Mouse (Mus musculus): ENCODE results near the gene Slc2a1.

Slc2a1 gene

GRCm38 (mm10) chr4:119108495-119109408 lies at the start of gene Slc2a1:
Gene Slc2a1, plus strand, starts transcription at chr4:119108711.
- DNase-seq (ENCODE audit: low spot score in 2 of 2) = peak; percentile 86 to 93

DNA sequence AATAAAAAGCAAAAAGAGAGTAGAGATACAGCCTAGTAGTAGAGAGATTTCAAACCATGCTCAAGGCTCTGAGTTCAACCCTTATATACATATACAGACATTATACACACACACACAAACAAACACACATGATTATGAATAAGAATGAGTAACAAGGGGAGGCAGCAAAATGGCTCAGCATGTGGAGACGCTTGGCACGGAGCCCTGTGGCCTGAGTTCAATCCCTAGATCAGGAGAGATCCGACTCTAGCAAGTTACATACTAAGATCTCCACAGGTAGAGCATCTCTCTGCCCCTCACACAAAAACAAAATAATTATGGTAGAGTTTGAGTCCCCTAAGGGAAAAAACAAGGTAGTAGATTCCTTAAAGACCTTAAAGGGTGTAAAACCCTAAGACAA lies 41.7 kb upstream of the Slc2a1 start:
- DNase-seq (ENCODE audit: low spot score in 2 of 2) = no peak

GRCm38 (mm10) chr4:119067204-119067603 lies 41.3 kb upstream of the Slc2a1 start:
- DNase-seq (ENCODE audit: low spot score in 2 of 2) = no peak

DNA sequence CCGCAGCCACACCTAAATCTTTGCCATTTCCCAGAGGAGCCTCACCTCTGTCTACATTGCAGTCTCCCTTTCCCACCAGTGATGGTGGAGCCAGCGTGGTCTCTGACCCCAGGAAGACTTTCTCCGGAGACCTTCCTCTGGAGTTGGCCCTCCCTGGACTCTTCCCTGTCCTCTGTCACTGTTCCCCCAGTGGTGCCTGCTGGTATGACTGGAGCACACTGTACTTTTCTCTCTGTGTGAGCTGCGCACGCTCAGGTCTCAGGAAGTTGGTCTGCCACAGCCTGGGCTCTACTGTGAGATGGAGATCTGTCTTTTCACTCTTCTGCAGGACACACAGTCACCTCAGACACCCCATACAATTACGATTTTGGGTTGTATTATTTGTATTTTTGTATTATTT lies 39.6 kb upstream of the Slc2a1 start:
- no peak for DNase-seq (ENCODE audit: low spot score in 2 of 2)

GRCm38 (mm10) chr4:119070181-119070580 lies 38.3 kb upstream of the Slc2a1 start:
- no peak for DNase-seq (ENCODE audit: low spot score in 2 of 2)

GRCm38 (mm10) chr4:119070959-119071647 lies 37.4 kb upstream of the Slc2a1 start:
- DNase-seq (ENCODE audit: low spot score in 2 of 2) = no peak

GRCm38 (mm10) chr4:119071648-119072362 lies 36.7 kb upstream of the Slc2a1 start:
- DNase-seq (ENCODE audit: low spot score in 2 of 2) = no peak

- no peak for DNase-seq (ENCODE audit: low spot score in 2 of 2)
Measured at GRCm38 (mm10) chr4:119072363-119072940, 36.1 kb upstream of the Slc2a1 start.

- no peak for DNase-seq (ENCODE audit: low spot score in 2 of 2)
Measured at GRCm38 (mm10) chr4:119072941-119073451, 35.5 kb upstream of the Slc2a1 start.

DNA sequence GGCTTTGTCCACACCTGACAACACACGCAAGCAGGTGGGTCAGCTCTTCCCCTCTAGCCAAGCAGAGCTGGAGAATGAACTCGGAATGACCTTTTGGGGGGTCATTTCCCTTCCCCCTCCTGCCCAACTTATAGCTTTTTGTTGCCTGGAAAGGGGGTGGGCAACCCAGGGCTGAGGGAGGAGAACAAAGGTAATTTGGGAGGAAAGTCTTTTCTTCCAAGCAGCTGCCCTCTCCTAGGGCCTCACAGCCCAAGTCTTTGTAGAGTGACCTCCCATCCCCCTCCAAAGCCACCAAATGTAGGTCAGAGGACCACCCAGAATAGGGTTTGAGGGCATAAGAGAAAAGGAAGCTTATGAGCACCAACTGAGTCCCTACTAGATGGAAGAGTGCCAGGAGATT lies 34.9 kb upstream of the Slc2a1 start:
- DNase-seq (ENCODE audit: low spot score in 2 of 2) = no peak

GRCm38 (mm10) chr4:119074596-119074995 lies 33.9 kb upstream of the Slc2a1 start:
- DNase-seq (ENCODE audit: low spot score in 2 of 2) = no peak

DNA sequence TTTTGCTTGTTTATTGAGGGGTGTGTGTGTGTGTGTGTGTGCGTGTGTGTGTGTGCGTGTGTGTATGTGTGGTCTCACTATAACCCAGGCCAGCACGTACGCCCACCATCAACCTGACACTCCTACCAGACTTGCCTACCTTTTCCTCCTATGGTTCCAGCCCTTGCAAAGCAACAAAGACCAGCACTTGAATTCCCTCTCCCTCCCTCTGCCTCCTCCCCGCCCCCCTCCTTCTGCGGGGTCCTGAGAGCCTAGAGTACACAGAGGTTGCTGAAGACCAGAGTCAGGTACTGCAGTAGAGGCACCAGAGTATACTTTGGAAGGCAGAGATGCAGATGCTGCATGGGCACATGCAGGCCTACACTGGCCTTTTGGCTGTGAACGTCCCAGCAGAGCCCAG lies 33.2 kb upstream of the Slc2a1 start:
- no peak for DNase-seq (ENCODE audit: low spot score in 2 of 2)

- DNase-seq (ENCODE audit: low spot score in 2 of 2) = no peak
Measured at GRCm38 (mm10) chr4:119076336-119076735, 32.2 kb upstream of the Slc2a1 start.

GRCm38 (mm10) chr4:119077084-119077682 lies 31.3 kb upstream of the Slc2a1 start:
- DNase-seq (ENCODE audit: low spot score in 2 of 2) = no peak

DNA sequence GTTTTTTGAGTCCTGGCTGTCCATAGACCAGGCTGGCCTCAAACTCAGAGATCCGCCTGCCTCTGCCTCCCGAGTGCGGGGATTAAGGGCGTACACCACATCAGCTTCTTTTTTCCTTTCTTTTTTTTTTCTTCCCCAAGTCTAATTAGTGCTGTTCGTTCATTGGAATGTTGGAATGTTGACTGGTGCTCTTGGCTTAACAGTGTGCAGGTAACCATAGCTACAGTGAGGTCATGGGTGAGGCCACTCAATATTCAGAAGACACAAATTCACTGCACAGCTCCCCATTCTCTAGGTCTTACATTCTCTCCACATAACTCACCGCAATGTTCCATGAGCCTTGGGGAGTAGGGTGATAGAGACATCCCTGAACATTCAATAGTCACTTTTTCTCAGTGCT lies 28.6 kb upstream of the Slc2a1 start:
- DNase-seq (ENCODE audit: low spot score in 2 of 2) = no peak

GRCm38 (mm10) chr4:119082740-119083231 lies 25.7 kb upstream of the Slc2a1 start:
- DNase-seq (ENCODE audit: low spot score in 2 of 2) = no peak

DNA sequence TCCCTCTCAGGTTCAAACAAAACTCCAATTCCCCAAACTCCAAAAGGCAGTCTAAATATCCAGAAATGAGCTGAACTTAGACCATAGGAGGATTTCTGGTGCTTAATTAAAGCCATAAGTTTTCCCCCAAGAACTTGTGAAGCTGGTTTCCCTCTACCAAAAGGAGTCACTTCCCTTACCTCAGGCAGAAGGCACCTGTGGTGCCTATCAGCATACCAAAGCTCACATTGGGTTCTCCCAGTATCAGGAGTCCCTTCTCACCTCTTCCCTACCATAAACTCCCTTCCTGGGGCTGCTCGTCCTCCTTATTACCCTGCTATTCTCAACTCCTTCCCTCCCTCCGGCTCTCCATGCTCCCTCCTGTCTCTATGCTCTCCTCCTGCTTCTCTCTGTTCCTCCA lies 20.1 kb upstream of the Slc2a1 start:
- DNase-seq (ENCODE audit: low spot score in 2 of 2) = no peak

DNA sequence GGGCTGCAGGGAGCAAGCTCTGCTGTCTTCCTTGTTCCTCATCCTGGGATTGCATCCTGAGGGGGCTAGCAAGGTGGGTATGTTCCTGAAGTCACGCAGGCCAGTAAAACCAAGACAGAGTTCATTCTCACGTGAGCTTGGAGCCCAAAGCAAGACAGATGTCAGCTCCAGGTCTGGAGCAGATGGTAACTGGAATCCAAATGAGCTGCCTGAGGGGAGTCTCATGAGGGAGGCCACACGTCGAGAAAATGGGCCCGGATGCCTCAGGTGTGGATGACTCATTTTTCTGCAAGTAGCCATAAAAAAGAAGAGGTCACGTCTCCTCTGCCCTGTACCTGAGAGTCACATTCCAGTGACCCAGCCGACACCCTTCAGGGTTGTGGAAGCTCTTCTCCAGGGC lies 14.6 kb upstream of the Slc2a1 start:
- no peak for DNase-seq (ENCODE audit: low spot score in 2 of 2)

GRCm38 (mm10) chr4:119094987-119095386 lies 13.5 kb upstream of the Slc2a1 start:
- DNase-seq (ENCODE audit: low spot score in 2 of 2) = no peak

GRCm38 (mm10) chr4:119096401-119096800 lies 12.1 kb upstream of the Slc2a1 start:
- no peak for DNase-seq (ENCODE audit: low spot score in 2 of 2)

DNA sequence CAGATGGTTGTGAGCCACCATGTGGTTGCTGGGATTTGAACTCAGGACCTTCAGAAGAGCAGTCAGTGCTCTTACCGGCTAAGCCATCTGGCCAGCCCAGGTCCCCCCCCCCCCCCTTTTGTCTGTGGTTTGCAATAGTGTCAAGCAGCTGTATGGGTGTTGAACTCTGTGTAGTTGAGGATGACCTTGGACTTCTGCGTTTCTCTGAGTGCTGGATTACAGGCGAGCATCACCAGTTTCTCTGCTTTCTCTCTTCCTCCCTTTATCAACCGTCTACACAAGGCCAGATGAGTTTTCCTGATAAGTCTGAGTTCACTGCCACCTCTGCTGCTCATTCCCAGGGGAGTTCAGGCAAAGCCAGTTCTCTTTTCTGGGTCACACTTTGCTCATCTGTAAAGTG lies 11.1 kb upstream of the Slc2a1 start:
- DNase-seq (ENCODE audit: low spot score in 2 of 2) = no peak

Measured in urinary bladder, postnatal 4 days (tissue).